Mouse (Mus musculus) hindbrain, embryonic 11.5 days (tissue): ENCODE results near the gene Gabra6. TPM values are rescaled to one million over a fixed set of nuclear protein-coding genes. Genes with fewer than 3 reads are reported as not detected.

Source experiments
- ATAC-seq: fragments of 200-750 bp; cut with Nextera tagmentation; 2 replicates; pipeline ENCODE4 v1.8.0; 2017; ENCODE audit warnings: mild to moderate bottlenecking, moderate TSS enrichment, moderate library complexity; ENCODE audit not compliant: low FRiP score
- DNase-seq: peaks from one replicate; pipeline ENCODE4 v3.0.0-alpha.2; 2015; ENCODE audit warnings: low spot score
- H3K27ac ChIP-seq: fragments of 300-500 bp; sonication (generic); 2 replicates; pipeline ENCODE4 v1.5.1; 2014; ENCODE audit warnings: mild to moderate bottlenecking, low read depth, low read length
- H3K27me3 ChIP-seq: fragments of 300-500 bp; sonication (generic); 2 replicates; pipeline ENCODE4 v1.6.1; 2014; ENCODE audit warnings: mild to moderate bottlenecking, low read length, moderate library complexity, mixed read lengths; ENCODE audit not compliant: control insufficient read depth, insufficient read depth
- H3K36me3 ChIP-seq: fragments of 300-500 bp; sonication (generic); 2 replicates; pipeline ENCODE4 v1.6.1; 2014; ENCODE audit warnings: mild to moderate bottlenecking, low read length, moderate library complexity, mixed read lengths; ENCODE audit not compliant: control insufficient read depth, insufficient read depth
- H3K4me1 ChIP-seq: fragments of 300-500 bp; sonication (generic); replicated peaks from 2 replicates; pipeline ENCODE4 v1.6.1; 2014; ENCODE audit warnings: low read length, mixed read lengths; ENCODE audit not compliant: control insufficient read depth, insufficient read depth
- H3K4me2 ChIP-seq: fragments of 300-500 bp; sonication (generic); replicated peaks from 2 replicates; pipeline ENCODE4 v1.6.1; 2014; ENCODE audit warnings: mild to moderate bottlenecking, low read depth, low read length
- H3K4me3 ChIP-seq: fragments of 300-500 bp; sonication (generic); 2 replicates; pipeline ENCODE4 v1.5.1; 2014; ENCODE audit warnings: low read depth, low read length
- H3K9ac ChIP-seq: fragments of 300-500 bp; sonication (generic); 2 replicates; pipeline ENCODE4 v1.6.1; 2014; ENCODE audit warnings: low read depth, low read length
- H3K9me3 ChIP-seq: fragments of 300-500 bp; sonication (generic); 2 replicates; pipeline ENCODE4 v1.6.1; 2016; ENCODE audit warnings: low read length; ENCODE audit not compliant: control insufficient read depth
- WGBS: fragments of 180-500 bp; shearing (Covaris S2); extraction: QIAGEN DNeasy Blood & Tissue Kit; methylation state at CpG from one replicate; pipeline ENCODE4 v1.1.7; 2014; 5-methylcytosine and 5-hydroxymethylcytosine counted together
- polyA plus RNA-seq: library from polyadenylated mRNA; unstranded; fragments of >200 nt; fragmentation: Nextera tagmentation; extraction: Ambion mirVana; gene quantifications from 2 replicates; pipeline ENCODE4 v1.2.1, GENCODE M21; 2014

Gabra6 gene
- not detected in 2 replicates for polyA plus RNA-seq

DNA sequence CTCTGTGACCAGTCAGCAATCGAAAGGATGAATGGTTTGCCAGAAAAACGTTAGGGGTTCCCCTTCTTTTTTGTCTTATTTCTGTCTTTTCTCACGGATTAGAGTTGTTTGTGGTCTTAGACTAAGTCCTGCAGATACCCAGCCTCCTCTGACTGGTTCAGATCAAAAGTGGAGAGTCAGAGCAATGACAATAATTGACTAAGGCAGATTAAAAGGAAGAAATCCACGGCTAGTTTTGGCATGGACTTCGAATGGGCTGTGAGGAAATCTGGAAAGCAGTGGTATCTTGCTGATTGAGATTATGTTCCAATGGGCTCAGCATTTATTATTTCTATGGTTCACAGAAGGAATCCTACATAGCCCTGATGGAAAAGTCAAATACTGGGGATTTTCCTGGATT lies at the start of gene Gabra6:
Gene Gabra6 (minus strand): TSS at position 191 of the 400 bp plus-strand sequence.
- H3K4me1 ChIP-seq, result no peaks in the 10 kb centered on the region
- ATAC-seq, result no peak

DNA sequence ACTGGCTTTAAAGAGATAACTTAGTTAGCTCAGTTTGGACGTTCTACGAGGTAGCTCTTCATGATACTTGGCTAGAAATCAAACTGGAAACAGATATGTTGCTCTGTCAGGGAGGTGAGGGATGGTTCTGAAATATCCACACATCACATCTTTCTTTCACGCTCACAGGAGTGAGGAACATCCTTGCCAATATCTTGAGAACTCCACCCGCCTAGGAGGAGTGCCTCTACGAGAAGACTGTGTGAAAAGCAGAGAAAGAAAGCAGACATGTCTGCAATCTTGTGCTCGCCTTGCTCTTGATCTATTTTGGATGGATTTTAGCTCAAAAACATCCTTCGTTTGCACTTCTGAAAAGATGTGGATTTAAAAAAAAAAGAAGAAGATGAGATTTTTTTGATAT lies 44.7 kb upstream of the Gabra6 start:
- DNase-seq (no peak), ATAC-seq (no peak)
- Histone ChIP-seq H3K4me2 (no peak overlapping the region), H3K4me3 (no peak overlapping the region), H3K27me3 (no peaks in the 10 kb centered on the region), H3K36me3 (no peaks in the 10 kb centered on the region), H3K9ac (no peak overlapping the region), H3K9me3 (no peaks in the 10 kb centered on the region), H3K4me1 (no peaks in the 10 kb centered on the region), H3K27ac (no peak overlapping the region)
- 87% methylated on average over 7 of the region's 7 CpGs for WGBS

More for the DNA sequence above, at the start of gene Gabra6:
- no peaks in the 10 kb centered on the region for H3K9me3 ChIP-seq
- H3K4me3 ChIP-seq, result no peak within 1 kb of the TSS
- no peaks in the 10 kb centered on the region for H3K36me3 ChIP-seq
- no peak within 1 kb of the TSS for H3K27ac ChIP-seq
- no peak for DNase-seq
- no peaks in the 10 kb centered on the region for H3K27me3 ChIP-seq
- WGBS, result 74% methylated on average over 5 of the region's 5 CpGs
- no peak within 1 kb of the TSS for H3K4me2 ChIP-seq
- no peak within 1 kb of the TSS for H3K9ac ChIP-seq

DNA sequence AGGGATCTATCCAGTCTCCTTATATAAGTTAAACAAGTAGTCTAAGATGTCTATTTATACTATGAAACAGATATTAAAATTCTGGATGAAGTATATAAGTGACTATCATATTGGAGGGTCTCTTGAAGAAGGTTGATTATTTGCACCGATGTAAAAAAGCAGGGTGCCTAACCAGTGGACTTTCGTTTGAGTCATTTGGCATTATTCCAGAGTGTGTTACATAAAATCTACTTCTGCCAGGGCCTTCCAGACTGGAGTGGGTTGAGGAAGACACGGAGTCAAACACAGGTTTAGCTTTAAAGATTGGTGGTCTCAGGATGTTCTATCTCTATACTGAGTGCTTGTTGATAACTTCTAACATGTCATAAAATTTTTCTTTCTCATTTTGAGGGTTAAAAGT lies 11.2 kb upstream of the Gabra6 start:
- Histone ChIP-seq H3K4me2 (no peak overlapping the region), H3K4me1 (no peaks in the 10 kb centered on the region), H3K9ac (no peak overlapping the region), H3K27me3 (no peaks in the 10 kb centered on the region), H3K36me3 (no peaks in the 10 kb centered on the region), H3K9me3 (no peaks in the 10 kb centered on the region), H3K27ac (no peak overlapping the region), H3K4me3 (no peak overlapping the region)
- DNase-seq, result no peak
- WGBS, result 90% methylated on average over 3 of the region's 3 CpGs
- ATAC-seq, result no peak

DNA sequence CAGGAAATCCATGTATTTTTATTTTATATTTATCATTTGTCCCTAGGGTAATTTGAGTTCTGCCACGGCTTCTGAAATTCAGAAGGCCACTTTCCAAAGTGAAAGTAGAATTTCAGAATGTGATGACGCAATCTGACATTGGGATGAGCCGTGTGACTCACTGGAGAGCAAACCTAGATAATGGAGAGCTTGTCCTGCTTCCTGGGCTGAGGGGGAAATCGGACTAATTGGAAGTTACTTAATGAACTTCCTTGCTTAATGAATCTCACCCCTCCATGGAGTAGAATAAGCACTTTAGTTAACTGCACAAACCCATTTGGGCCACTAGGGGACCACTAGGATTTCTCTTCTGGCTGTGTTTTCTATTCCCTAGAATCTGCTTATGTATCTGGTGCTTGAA lies 5.4 kb upstream of the Gabra6 start:
- ATAC-seq (no peak), DNase-seq (no peak)
- Histone ChIP-seq H3K4me3 (no peak overlapping the region), H3K9ac (no peak overlapping the region), H3K9me3 (no peaks in the 10 kb centered on the region), H3K36me3 (no peaks in the 10 kb centered on the region), H3K4me1 (no peaks in the 10 kb centered on the region), H3K4me2 (no peak overlapping the region), H3K27me3 (no peaks in the 10 kb centered on the region), H3K27ac (no peak overlapping the region)
- 83% methylated on average over 4 of the region's 4 CpGs for whole genome bisulfite sequencing

DNA sequence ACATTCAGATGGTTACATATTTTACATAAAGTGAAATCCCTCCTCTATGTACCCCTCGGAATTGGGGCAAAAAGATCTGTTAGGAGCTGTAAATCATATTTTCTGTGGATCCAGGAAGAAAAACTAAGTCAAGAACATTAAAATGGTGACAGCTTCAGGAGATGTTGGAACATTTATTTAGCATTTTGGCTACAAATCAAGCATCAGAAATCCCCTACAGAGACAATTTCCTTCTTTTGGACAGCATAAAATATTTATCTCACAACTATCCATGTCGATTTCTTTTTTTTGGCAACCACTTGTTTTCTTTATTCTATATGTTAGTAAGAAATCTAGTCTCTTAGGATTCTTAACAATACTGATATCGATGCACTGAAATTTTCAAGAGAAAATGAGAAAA lies 688 bp upstream of the Gabra6 start:
- Histone ChIP-seq H3K36me3 (no peaks in the 10 kb centered on the region), H3K27me3 (no peaks in the 10 kb centered on the region), H3K9me3 (no peaks in the 10 kb centered on the region), H3K4me1 (no peaks in the 10 kb centered on the region), H3K4me3 (no peak overlapping the region), H3K27ac (no peak overlapping the region), H3K9ac (no peak overlapping the region), H3K4me2 (no peak overlapping the region)
- 88% methylated on average over 3 of the region's 3 CpGs for WGBS
- ATAC-seq, result no peak
- DNase-seq, result no peak

DNA sequence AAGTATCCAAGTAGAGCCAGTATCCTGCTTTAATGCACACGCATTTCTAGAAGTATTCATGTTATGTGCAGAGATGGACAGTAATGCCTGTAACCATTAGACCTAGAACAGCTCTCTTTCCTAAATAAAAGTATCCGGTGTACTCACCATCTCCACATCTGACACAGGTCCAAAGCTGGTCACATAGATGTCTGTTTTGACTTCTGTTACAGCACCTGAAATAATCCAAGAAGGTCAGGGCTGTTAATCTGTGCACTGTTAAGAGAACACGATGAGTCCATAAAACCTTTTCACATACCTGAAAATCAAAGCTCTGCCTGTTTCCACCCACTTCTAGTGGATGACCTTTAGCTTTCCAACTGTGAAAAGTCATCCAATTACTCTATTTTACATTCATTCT lies 1.4 kb downstream of the Gabra6 start:
- WGBS, result 95% methylated on average over 3 of the region's 3 CpGs

DNA sequence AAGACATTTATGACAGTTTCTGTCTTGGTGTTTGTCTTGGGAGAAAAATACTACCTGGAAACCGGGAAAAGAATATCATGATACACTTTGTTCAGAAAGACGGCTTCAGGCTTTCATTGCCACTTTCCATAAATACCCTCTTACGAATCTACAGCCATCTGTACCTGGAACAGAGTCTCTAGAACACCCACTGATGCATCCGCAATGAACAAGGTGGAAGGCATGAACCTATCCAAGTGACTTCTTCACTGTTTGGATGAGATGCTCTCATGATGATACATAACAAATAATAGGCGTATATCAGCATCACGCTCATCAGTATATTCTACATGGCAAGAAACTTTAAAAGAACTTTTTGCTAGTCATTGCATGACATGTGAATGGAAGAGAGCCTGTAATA lies 1.8 kb downstream of the Gabra6 start:
- Histone ChIP-seq H3K27ac (no peak overlapping the region), H3K4me3 (no peak overlapping the region), H3K9ac (no peak overlapping the region), H3K4me1 (0 out of 2 replicates have a peak, but pooled peaks cover 3% of the 10 kb centered on the region), H3K36me3 (no peaks in the 10 kb centered on the region), H3K27me3 (no peaks in the 10 kb centered on the region), H3K4me2 (no peak overlapping the region), H3K9me3 (no peaks in the 10 kb centered on the region)
- 91% methylated on average over 6 of the region's 6 CpGs for WGBS
- ATAC-seq (no peak), DNase-seq (no peak)

More for the DNA sequence above, 1.4 kb downstream of the Gabra6 start:
- H3K27me3 ChIP-seq, result no peaks in the 10 kb centered on the region
- no peak overlapping the region for H3K4me2 ChIP-seq
- no peak overlapping the region for H3K9ac ChIP-seq
- H3K9me3 ChIP-seq, result no peaks in the 10 kb centered on the region
- DNase-seq (no peak), ATAC-seq (no peak)
- 0 out of 2 replicates have a peak, but pooled peaks cover 3% of the 10 kb centered on the region for H3K4me1 ChIP-seq
- no peaks in the 10 kb centered on the region for H3K36me3 ChIP-seq
- no peak overlapping the region for H3K4me3 ChIP-seq
- no peak overlapping the region for H3K27ac ChIP-seq

DNA sequence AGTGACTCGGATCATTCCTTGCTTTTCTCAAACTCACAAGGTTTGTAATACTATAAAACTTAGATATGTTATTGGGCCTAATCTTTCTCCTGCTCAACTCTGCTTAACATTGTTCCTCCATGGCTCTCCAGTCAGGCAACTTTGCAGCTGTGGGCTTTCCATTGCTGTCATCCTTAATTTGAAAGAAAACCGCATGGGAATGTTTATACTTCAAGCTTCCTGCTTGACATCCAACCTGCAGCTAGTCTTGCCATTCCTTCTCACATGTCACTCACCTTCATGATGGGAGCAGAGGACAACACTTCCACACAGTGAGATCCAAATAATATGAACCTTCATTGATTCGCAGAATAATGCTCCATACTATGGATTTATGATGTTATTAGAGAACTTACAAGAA lies 2.9 kb downstream of the Gabra6 start:
- Histone ChIP-seq H3K36me3 (no peaks in the 10 kb centered on the region), H3K4me2 (no peak overlapping the region), H3K9me3 (no peaks in the 10 kb centered on the region), H3K9ac (no peak overlapping the region), H3K27me3 (no peaks in the 10 kb centered on the region), H3K4me3 (no peak overlapping the region), H3K27ac (no peak overlapping the region), H3K4me1 (0 out of 2 replicates have a peak, but pooled peaks cover 3% of the 10 kb centered on the region)
- 85% methylated on average over 3 of the region's 3 CpGs for WGBS
- DNase-seq (no peak), ATAC-seq (no peak)

DNA sequence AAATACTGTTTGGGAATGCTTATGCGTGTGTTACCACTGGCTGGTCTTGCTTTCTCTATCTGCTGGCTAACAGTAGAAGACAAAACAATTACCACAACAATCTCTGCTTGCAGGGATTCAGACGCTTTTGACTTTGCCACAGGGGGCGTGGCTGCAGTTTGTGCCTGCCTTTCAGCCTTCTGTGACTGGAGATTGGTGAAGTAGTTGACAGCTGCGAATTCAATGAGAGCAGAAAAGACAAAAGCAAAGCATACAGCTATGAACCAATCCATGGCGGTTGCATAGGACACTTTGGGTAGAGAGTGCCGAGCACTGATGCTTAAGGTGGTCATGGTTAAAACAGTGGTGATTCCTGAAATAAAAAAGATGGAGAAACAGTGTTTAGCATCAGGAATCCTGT lies 6.0 kb downstream of the Gabra6 start:
- Histone ChIP-seq H3K9ac (no peak overlapping the region), H3K9me3 (no peaks in the 10 kb centered on the region), H3K4me1 (0 out of 2 replicates have a peak, but pooled peaks cover 3% of the 10 kb centered on the region), H3K4me3 (no peak overlapping the region), H3K27me3 (no peaks in the 10 kb centered on the region), H3K4me2 (no peak overlapping the region), H3K36me3 (no peaks in the 10 kb centered on the region), H3K27ac (no peak overlapping the region)
- DNase-seq (peak; percentile 72), ATAC-seq (peak; percentile 91)
- 8% methylated on average over 6 of the region's 6 CpGs for WGBS
